ENCODE assay signal across 18 mouse cellular contexts in the genomic region with DNA sequence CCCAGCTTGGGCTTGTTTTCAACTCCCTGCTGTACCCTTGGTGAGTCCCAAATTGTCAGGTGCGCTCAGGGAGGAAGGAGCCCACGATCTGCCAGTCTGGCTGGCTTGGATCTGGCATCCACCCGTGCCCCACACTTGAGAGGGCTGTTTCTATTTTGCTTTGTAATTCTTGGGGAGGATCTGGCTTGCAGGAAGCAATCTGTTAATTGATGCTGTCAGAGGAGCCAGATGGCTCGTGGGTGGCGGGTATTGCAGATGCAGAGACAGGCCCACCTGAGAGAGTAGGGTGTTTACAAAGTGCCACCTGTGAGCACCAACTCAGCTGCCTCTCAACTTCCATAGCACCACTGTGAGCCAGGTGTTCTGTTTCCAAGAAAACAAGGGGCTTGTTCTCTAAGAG.
DNase-seq lines count a peak whose midpoint lies in the region; ATAC-seq and TF ChIP-seq lines count a peak whose summit lies in the region.
"Had no signal": no experiment of that assay in that cellular context is flagged by ENCODE, and none has a peak within 500 bp of the region (broad histone marks: within the 10 kb centered on the region; RNA-seq: fewer than 3 reads in every experiment).

No protein-coding gene starts in this region.

- no peak overlapping the region for H3K9ac ChIP-seq in heart, embryonic 11.5 days (ENCODE audit: low read depth, low read length)
- H3K9ac ChIP-seq: hindbrain, embryonic 13.5 days; liver, embryonic 13.5 days; neural tube, embryonic 13.5 days had no signal

- peak; percentile 30 to 45 for DNase-seq in cerebellum, postnatal 14 days
- DNase-seq in cerebellum, adult 9-11 months = no peak
- peak; percentile 52 to 60 for DNase-seq in left cerebral cortex, adult 2 months (ENCODE audit: extremely low spot score in 1 of 2, low spot score in 2 of 2)
- DNase-seq in left cerebral cortex, adult 11 months (ENCODE audit: low spot score) = no peak
- DNase-seq in left cerebral cortex, adult 9 months (ENCODE audit: low spot score in 2 of 2) = peak; percentile 15 to 71
- peak; percentile 52 for DNase-seq in telencephalon, adult 2 months (ENCODE audit: low read depth, low spot score)
- DNase-seq in lung, postnatal 10 days = no peak
- DNase-seq: cerebellum, adult 11-12 months; kidney, postnatal 10 days; liver, embryonic 13.5 days; thymus, postnatal 36 days had no signal

- peaks cover 2% of the 10 kb centered on the region; the same call in 1 of the 2 replicates for H3K9me3 ChIP-seq in heart, embryonic 11.5 days (replicated peaks; ENCODE audit: control insufficient read depth, low read length)
- H3K9me3 ChIP-seq: limb, embryonic 10.5 days; liver, embryonic 13.5 days had no signal

- no peak for ATAC-seq in heart, embryonic 11.5 days (replicated peaks; ENCODE audit: insufficient number of reproducible peaks, low FRiP score, low TSS enrichment)
- ATAC-seq: activated CD4-positive, CD25-positive, alpha-beta regulatory T cell, adult 4 months; intestine, embryonic 16.5 days had no signal

- H3K4me3 ChIP-seq in left cerebral cortex, adult 2 months = no peak overlapping the region
- no peak overlapping the region for H3K4me3 ChIP-seq in heart, embryonic 11.5 days (ENCODE audit: low read depth, low read length)
- H3K4me3 ChIP-seq: hindbrain, embryonic 13.5 days; limb, embryonic 10.5 days; liver, embryonic 13.5 days; neural tube, embryonic 13.5 days had no signal

- WGBS in heart, embryonic 11.5 days (ENCODE audit: insufficient replicate concordance) = 64% methylated on average over 5 of the region's 5 CpGs

- no peak overlapping the region for H3K4me2 ChIP-seq in heart, embryonic 11.5 days
- H3K4me2 ChIP-seq: hindbrain, embryonic 13.5 days; liver, embryonic 13.5 days; neural tube, embryonic 13.5 days had no signal

- peaks cover 6% of the 10 kb centered on the region; the same call in 1 of the 2 replicates for H3K27me3 ChIP-seq in heart, embryonic 11.5 days (ENCODE audit: control insufficient read depth, insufficient read depth, low read length)
- H3K27me3 ChIP-seq: liver, embryonic 13.5 days; neural tube, embryonic 13.5 days had no signal

- TF ChIP-seq CTCF in left cerebral cortex, adult 2 months (IDR thresholded peaks at IDR 0.05) = no peak

- no peaks in the 10 kb centered on the region for H3K4me1 ChIP-seq in heart, embryonic 11.5 days (ENCODE audit: control insufficient read depth, insufficient read depth, low read length)
- H3K4me1 ChIP-seq: hindbrain, embryonic 13.5 days; limb, embryonic 10.5 days; liver, embryonic 13.5 days; neural tube, embryonic 13.5 days had no signal

- H3K27ac ChIP-seq in left cerebral cortex, adult 2 months = no peak overlapping the region
- no peak overlapping the region for H3K27ac ChIP-seq in heart, embryonic 11.5 days (ENCODE audit: low read depth, low read length)
- H3K27ac ChIP-seq: hindbrain, embryonic 13.5 days; limb, embryonic 10.5 days; liver, embryonic 13.5 days; neural tube, embryonic 13.5 days; stomach, postnatal 0 days had no signal

- intact Hi-C loops in left cerebral cortex, adult 2 months (cut with DNase I) = loop anchor here (2.0 kb wide), 1 partner anchor 60 kb away; no protein-coding TSS in a partner anchor

- no peaks in the 10 kb centered on the region for H3K36me3 ChIP-seq in heart, embryonic 11.5 days (ENCODE audit: control insufficient read depth, insufficient read depth, low read length)
- H3K36me3 ChIP-seq: hindbrain, embryonic 13.5 days; limb, embryonic 10.5 days; liver, embryonic 13.5 days; neural tube, embryonic 13.5 days had no signal

Comparison
In these comparisons a context has a peak if more than half of its experiments do, and no peak if none do; other contexts are left out.
1. DNase-seq: peak in cerebellum, postnatal 14 days (2 of 2), left cerebral cortex, adult 2 months (2 of 2), left cerebral cortex, adult 9 months (2 of 2) and telencephalon, adult 2 months (single experiment); none in cerebellum, adult 9-11 months (single experiment), left cerebral cortex, adult 11 months (single experiment) and lung, postnatal 10 days (single experiment).